ENCODE assay signal across 12 mouse cellular contexts in genomic region chr1:128595528-128595927, GRCm38 (mm10). TPM values are rescaled to one million over a fixed set of nuclear protein-coding genes. Genes with fewer than 3 reads are reported as not detected.
DNase-seq lines count a peak whose midpoint lies in the region; ATAC-seq and TF ChIP-seq lines count a peak whose summit lies in the region.
"Had no signal": no experiment of that assay in that cellular context is flagged by ENCODE, and none has a peak within 500 bp of the region (broad histone marks: within the 10 kb centered on the region; RNA-seq: fewer than 3 reads in every experiment).

No protein-coding gene starts in this region.

- no peak overlapping the region for H3K4me3 ChIP-seq in hindbrain, embryonic 10.5 days
- H3K4me3 ChIP-seq in hindbrain, embryonic 12.5 days = no peak overlapping the region
- no peak overlapping the region for H3K4me3 ChIP-seq in stomach, embryonic 15.5 days (replicated peaks)
- H3K4me3 ChIP-seq in stomach, postnatal 0 days (ENCODE audit: low read depth, low read length) = no peak overlapping the region
- no peak overlapping the region for H3K4me3 ChIP-seq in hindbrain, embryonic 15.5 days
- no peak overlapping the region for H3K4me3 ChIP-seq in neural tube, embryonic 15.5 days (replicated peaks)
- H3K4me3 ChIP-seq: limb, embryonic 13.5 days; liver, embryonic 15.5 days had no signal

- no peaks in the 10 kb centered on the region for H3K36me3 ChIP-seq in hindbrain, embryonic 10.5 days
- no peaks in the 10 kb centered on the region for H3K36me3 ChIP-seq in hindbrain, embryonic 12.5 days
- H3K36me3 ChIP-seq in stomach, embryonic 15.5 days = no peaks in the 10 kb centered on the region
- no peaks in the 10 kb centered on the region for H3K36me3 ChIP-seq in stomach, postnatal 0 days (ENCODE audit: control insufficient read depth, insufficient read depth, low read length)
- H3K36me3 ChIP-seq in hindbrain, embryonic 15.5 days = no peaks in the 10 kb centered on the region
- no peaks in the 10 kb centered on the region for H3K36me3 ChIP-seq in neural tube, embryonic 15.5 days
- H3K36me3 ChIP-seq: limb, embryonic 13.5 days; liver, embryonic 15.5 days had no signal

- no peak for DNase-seq in hindbrain, embryonic 10.5 days (ENCODE audit: low spot score)
- DNase-seq in stomach, postnatal 0 days (ENCODE audit: low spot score) = no peak
- no peak for DNase-seq in embryo, embryonic 10 days (ENCODE audit: low spot score)
- no peak for DNase-seq in layer of hippocampus, adult 8-10 months (ENCODE audit: low spot score in 2 of 2)
- DNase-seq: cerebellum, adult 8-10 months; thymus, postnatal 14 days had no signal

- no peak overlapping the region for H3K4me2 ChIP-seq in hindbrain, embryonic 12.5 days (replicated peaks)
- H3K4me2 ChIP-seq in stomach, embryonic 15.5 days = peak overlapping the region; percentile 6; the same call in 1 of the 2 replicates
- H3K4me2 ChIP-seq in stomach, postnatal 0 days (replicated peaks; ENCODE audit: low read depth) = no peak overlapping the region
- peak overlapping the region; percentile 8; the same call in 1 of the 2 replicates for H3K4me2 ChIP-seq in hindbrain, embryonic 15.5 days
- no peak overlapping the region for H3K4me2 ChIP-seq in neural tube, embryonic 15.5 days
- H3K4me2 ChIP-seq: limb, embryonic 13.5 days; liver, embryonic 15.5 days had no signal

- H3K9ac ChIP-seq in hindbrain, embryonic 12.5 days = no peak overlapping the region
- H3K9ac ChIP-seq in stomach, embryonic 15.5 days = no peak overlapping the region
- no peak overlapping the region for H3K9ac ChIP-seq in stomach, postnatal 0 days (ENCODE audit: low read length)
- no peak overlapping the region for H3K9ac ChIP-seq in hindbrain, embryonic 15.5 days
- no peak overlapping the region for H3K9ac ChIP-seq in neural tube, embryonic 15.5 days (replicated peaks)
- H3K9ac ChIP-seq: limb, embryonic 13.5 days; liver, embryonic 15.5 days had no signal

- 13% methylated on average over 6 of the region's 6 CpGs for WGBS in hindbrain, embryonic 10.5 days
- WGBS in hindbrain, embryonic 12.5 days = 17% methylated on average over 6 of the region's 6 CpGs
- 26% methylated on average over 6 of the region's 6 CpGs for WGBS in stomach, embryonic 15.5 days
- 21% methylated on average over 6 of the region's 6 CpGs for WGBS in stomach, postnatal 0 days
- WGBS in hindbrain, embryonic 15.5 days = 10% methylated on average over 6 of the region's 6 CpGs
- whole genome bisulfite sequencing in neural tube, embryonic 15.5 days = 12% methylated on average over 6 of the region's 6 CpGs

- ATAC-seq in hindbrain, embryonic 12.5 days (ENCODE audit: low FRiP score) = no peak
- no peak for ATAC-seq in stomach, embryonic 15.5 days (ENCODE audit: insufficient read depth, low FRiP score, low read depth)
- no peak for ATAC-seq in stomach, postnatal 0 days (ENCODE audit: low FRiP score, low TSS enrichment)
- no peak for ATAC-seq in hindbrain, embryonic 15.5 days (ENCODE audit: low FRiP score, low read depth)
- no peak for ATAC-seq in neural tube, embryonic 15.5 days (ENCODE audit: low FRiP score)

- no peak for TF ChIP-seq EP300 in stomach, postnatal 0 days (optimal IDR thresholded peaks at IDR 0.05)

- H3K9me3 ChIP-seq in hindbrain, embryonic 10.5 days = no peaks in the 10 kb centered on the region
- H3K9me3 ChIP-seq in hindbrain, embryonic 12.5 days (replicated peaks) = no peaks in the 10 kb centered on the region
- H3K9me3 ChIP-seq in stomach, embryonic 15.5 days = no peaks in the 10 kb centered on the region
- H3K9me3 ChIP-seq in stomach, postnatal 0 days (ENCODE audit: control insufficient read depth, low read length) = no peaks in the 10 kb centered on the region
- no peaks in the 10 kb centered on the region for H3K9me3 ChIP-seq in hindbrain, embryonic 15.5 days
- no peaks in the 10 kb centered on the region for H3K9me3 ChIP-seq in neural tube, embryonic 15.5 days (replicated peaks)
- H3K9me3 ChIP-seq: limb, embryonic 13.5 days; liver, embryonic 15.5 days had no signal

- peaks cover 53% of the 10 kb centered on the region for H3K4me1 ChIP-seq in hindbrain, embryonic 10.5 days (replicated peaks)
- peaks cover 43% of the 10 kb centered on the region for H3K4me1 ChIP-seq in hindbrain, embryonic 12.5 days
- peaks cover 19% of the 10 kb centered on the region; the same call in 1 of the 2 replicates for H3K4me1 ChIP-seq in stomach, embryonic 15.5 days
- no peaks in the 10 kb centered on the region; the same call in 1 of the 2 replicates for H3K4me1 ChIP-seq in stomach, postnatal 0 days (replicated peaks; ENCODE audit: control insufficient read depth, insufficient read depth)
- H3K4me1 ChIP-seq in hindbrain, embryonic 15.5 days (replicated peaks) = peaks cover 55% of the 10 kb centered on the region
- H3K4me1 ChIP-seq in neural tube, embryonic 15.5 days = peaks cover 48% of the 10 kb centered on the region

- peak overlapping the region; percentile 98 for H3K27ac ChIP-seq in hindbrain, embryonic 10.5 days
- H3K27ac ChIP-seq in hindbrain, embryonic 12.5 days = no peak overlapping the region
- no peak overlapping the region for H3K27ac ChIP-seq in stomach, embryonic 15.5 days
- no peak overlapping the region for H3K27ac ChIP-seq in stomach, postnatal 0 days (replicated peaks)
- H3K27ac ChIP-seq in hindbrain, embryonic 15.5 days (replicated peaks) = peak overlapping the region; percentile 1; the same call in 1 of the 2 replicates
- H3K27ac ChIP-seq in neural tube, embryonic 15.5 days (replicated peaks) = 0 out of 2 replicates have a peak overlapping the region, but pooled peaks have one; percentile 13
- H3K27ac ChIP-seq: limb, embryonic 13.5 days; liver, embryonic 15.5 days had no signal

- TF ChIP-seq CTCF in stomach, postnatal 0 days (IDR thresholded peaks at IDR 0.05; ENCODE audit: low read depth) = no peak

- peaks cover 3% of the 10 kb centered on the region; the same call in 1 of the 2 replicates for H3K27me3 ChIP-seq in hindbrain, embryonic 10.5 days (ENCODE audit: insufficient read depth, poor library complexity, severe bottlenecking)
- no peaks in the 10 kb centered on the region for H3K27me3 ChIP-seq in hindbrain, embryonic 12.5 days
- no peaks in the 10 kb centered on the region for H3K27me3 ChIP-seq in stomach, embryonic 15.5 days (replicated peaks)
- H3K27me3 ChIP-seq in stomach, postnatal 0 days (ENCODE audit: control insufficient read depth, insufficient read depth, low read length) = no peaks in the 10 kb centered on the region
- H3K27me3 ChIP-seq in hindbrain, embryonic 15.5 days = 0 out of 2 replicates have a peak, but pooled peaks cover 5% of the 10 kb centered on the region
- peaks cover 17% of the 10 kb centered on the region; the same call in 1 of the 2 replicates for H3K27me3 ChIP-seq in neural tube, embryonic 15.5 days (replicated peaks)

RNA-seq across cellular contexts. Expression of gene Cxcr4, which starts 3.4 kb away (rescaled TPM):
- 18.5 and 19.0 TPM in 2 replicates for polyA plus RNA-seq in hindbrain, embryonic 10.5 days (2016; fragmentation: Nextera tagmentation; extraction: Ambion mirVana)
- 17.8 and 18.2 TPM in 2 replicates for polyA plus RNA-seq in hindbrain, embryonic 12.5 days (2016; fragmentation: Nextera tagmentation; extraction: Ambion mirVana)
- polyA plus RNA-seq in stomach, embryonic 15.5 days (2015; fragmentation: Nextera tagmentation; extraction: Ambion mirVana) = 5.8 and 6.1 TPM in 2 replicates
- polyA plus RNA-seq in stomach, postnatal 0 days (2015; fragmentation: Nextera tagmentation; extraction: Ambion mirVana) = 1.6 and 2.0 TPM in 2 replicates
- polyA plus RNA-seq in hindbrain, embryonic 15.5 days (2015; fragmentation: Nextera tagmentation; extraction: Ambion mirVana) = 9.2 and 10.0 TPM in 2 replicates
- polyA plus RNA-seq in neural tube, embryonic 15.5 days (2015; fragmentation: Nextera tagmentation; extraction: Ambion mirVana) = 4.2 and 5.5 TPM in 2 replicates
- total RNA-seq in layer of hippocampus, adult 8-10 months (2022) = 1 to 10 TPM; 2.8 to 6.0 (median 5.6) TPM

Comparison
In these comparisons a context has a peak if more than half of its experiments do, and no peak if none do; other contexts are left out.
1. H3K27ac ChIP-seq: peak in hindbrain, embryonic 10.5 days (single experiment), hindbrain, embryonic 15.5 days (single experiment) and neural tube, embryonic 15.5 days (single experiment); none in hindbrain, embryonic 12.5 days (single experiment), stomach, embryonic 15.5 days (single experiment) and stomach, postnatal 0 days (single experiment).
2. H3K4me2 ChIP-seq: peak in stomach, embryonic 15.5 days (single experiment) and hindbrain, embryonic 15.5 days (single experiment); none in hindbrain, embryonic 12.5 days (single experiment), stomach, postnatal 0 days (single experiment) and neural tube, embryonic 15.5 days (single experiment).